Mouse (Mus musculus) liver, embryonic 15.5 days (tissue): ENCODE results near the gene Fbxo47. TPM values are rescaled to one million over a fixed set of nuclear protein-coding genes. Genes with fewer than 3 reads are reported as not detected.

Experiments used
- ATAC-seq: fragments of 200-750 bp; cut with Nextera tagmentation; 2 replicates; pipeline ENCODE4 v1.8.0; 2017; ENCODE audit warnings: moderate number of reproducible peaks, mild to moderate bottlenecking, moderate library complexity; ENCODE audit not compliant: insufficient read depth
- H3K27ac ChIP-seq: fragments of 300-500 bp; sonication (generic); replicated peaks from 2 replicates; pipeline ENCODE4 v1.5.1; 2015; ENCODE audit warnings: mild to moderate bottlenecking, inconsistent platforms
- H3K27me3 ChIP-seq: fragments of 300-500 bp; sonication (generic); 2 replicates; pipeline ENCODE4 v1.6.1; 2015; ENCODE audit warnings: mild to moderate bottlenecking, inconsistent platforms
- H3K36me3 ChIP-seq: fragments of 300-500 bp; sonication (generic); replicated peaks from 2 replicates; pipeline ENCODE4 v1.6.1; 2015; ENCODE audit warnings: moderate library complexity, mild to moderate bottlenecking, inconsistent platforms
- H3K4me1 ChIP-seq: fragments of 300-500 bp; sonication (generic); replicated peaks from 2 replicates; pipeline ENCODE4 v1.6.1; 2015; ENCODE audit warnings: inconsistent platforms
- H3K4me2 ChIP-seq: fragments of 300-500 bp; sonication (generic); 2 replicates; pipeline ENCODE4 v1.6.1; 2015; ENCODE audit warnings: moderate library complexity, mild to moderate bottlenecking, inconsistent platforms
- H3K4me3 ChIP-seq: fragments of 300-500 bp; sonication (generic); replicated peaks from 2 replicates; pipeline ENCODE4 v1.5.1; 2015; ENCODE audit warnings: mild to moderate bottlenecking, inconsistent platforms
- H3K9ac ChIP-seq: fragments of 300-500 bp; sonication (generic); 2 replicates; pipeline ENCODE4 v1.6.1; 2015; ENCODE audit warnings: moderate library complexity, mild to moderate bottlenecking, inconsistent platforms
- H3K9me3 ChIP-seq: fragments of 300-500 bp; sonication (generic); replicated peaks from 2 replicates; pipeline ENCODE4 v1.6.1; 2016; ENCODE audit warnings: inconsistent platforms
- WGBS: fragments of 180-500 bp; shearing (Covaris S2); methylation state at CpG from one replicate; pipeline ENCODE4 v1.1.7; 2015; ENCODE audit warnings: mixed read lengths; ENCODE audit not compliant: insufficient replicate concordance; 5-methylcytosine and 5-hydroxymethylcytosine counted together
- polyA plus RNA-seq: library from polyadenylated mRNA; unstranded; fragments of >200 nt; fragmentation: Nextera tagmentation; extraction: Ambion mirVana; gene quantifications from 2 replicates; pipeline ENCODE4 v1.2.1, GENCODE M21; 2015

Fbxo47 gene
- polyA plus RNA-seq, 1 experiment from 2014 or later = 0.44 TPM

DNA sequence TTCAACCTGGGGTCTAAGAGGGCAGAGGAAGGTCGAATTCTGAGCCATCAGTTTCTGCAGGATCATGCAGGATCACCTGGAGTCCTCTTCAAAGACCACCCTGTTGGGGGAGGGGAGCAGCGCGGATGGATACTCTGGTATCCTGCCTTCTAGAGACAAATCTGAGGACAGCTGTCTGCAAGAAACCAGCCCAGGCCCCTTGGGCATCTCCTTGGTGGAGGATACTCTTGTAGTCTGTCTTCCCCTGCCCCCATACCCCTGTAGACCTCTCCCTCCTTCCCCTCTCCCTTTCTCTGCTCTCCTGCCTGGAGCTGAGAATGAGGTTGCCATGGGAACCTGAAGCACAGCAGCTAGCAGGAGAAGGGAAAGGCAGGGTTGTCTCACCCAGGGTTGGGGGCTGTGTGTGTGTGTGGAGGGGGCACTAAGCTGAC, 71.4 kb downstream of the Fbxo47 start:
- H3K36me3 ChIP-seq = peaks cover 8% of the 10 kb centered on the region
- no peaks in the 10 kb centered on the region for H3K9me3 ChIP-seq
- H3K27me3 ChIP-seq = no peaks in the 10 kb centered on the region
- H3K4me3 ChIP-seq = no peak overlapping the region
- no peak overlapping the region for H3K9ac ChIP-seq
- no peak for ATAC-seq
- WGBS = 53% methylated on average over 3 of the region's 3 CpGs
- no peak overlapping the region for H3K4me2 ChIP-seq
- H3K27ac ChIP-seq = peak overlapping the region; percentile 33; the same call in 1 of the 2 replicates
- peaks cover 94% of the 10 kb centered on the region for H3K4me1 ChIP-seq

GRCm38 (mm10) chr11:97811569-97812362, 72.2 kb downstream of the Fbxo47 start:
- Histone ChIP-seq H3K4me3 (no peak overlapping the region), H3K36me3 (peaks cover 12% of the 10 kb centered on the region), H3K4me1 (peaks cover 88% of the 10 kb centered on the region), H3K27me3 (no peaks in the 10 kb centered on the region), H3K9ac (no peak overlapping the region), H3K4me2 (peak overlapping the region; percentile 23; the same call in 1 of the 2 replicates), H3K27ac (peak overlapping the region; percentile 41; the same call in 1 of the 2 replicates), H3K9me3 (no peaks in the 10 kb centered on the region)
- 62% methylated on average over 12 of the region's 13 CpGs for WGBS
- peak; percentile 37 for ATAC-seq

DNA sequence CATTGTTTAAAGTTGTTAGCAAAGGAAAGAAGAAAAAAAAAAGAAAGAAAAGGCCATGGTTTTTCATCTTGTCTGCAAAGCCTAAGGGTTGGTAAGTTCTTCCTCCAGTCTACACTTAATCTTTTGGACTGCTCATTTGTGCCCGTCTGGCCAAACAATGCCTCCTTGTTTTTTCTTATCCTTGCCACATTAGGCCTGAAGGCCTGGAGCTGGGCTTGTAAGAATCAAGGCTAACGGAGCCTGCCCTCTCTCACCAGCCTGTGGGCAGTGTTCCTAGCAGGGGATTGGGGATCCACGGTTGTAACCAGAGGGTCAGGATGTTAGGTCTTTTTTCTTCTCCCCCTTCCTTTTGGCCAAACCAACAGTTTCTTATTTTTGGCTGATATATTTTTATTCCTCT, 73.0 kb downstream of the Fbxo47 start:
- 57% methylated on average over 3 of the region's 3 CpGs for WGBS
- no peak for ATAC-seq
- no peak overlapping the region for H3K27ac ChIP-seq
- no peak overlapping the region for H3K4me3 ChIP-seq
- peaks cover 10% of the 10 kb centered on the region for H3K36me3 ChIP-seq
- H3K4me2 ChIP-seq = no peak overlapping the region
- no peaks in the 10 kb centered on the region for H3K27me3 ChIP-seq
- H3K9me3 ChIP-seq = no peaks in the 10 kb centered on the region
- H3K9ac ChIP-seq = no peak overlapping the region
- H3K4me1 ChIP-seq = peaks cover 87% of the 10 kb centered on the region

GRCm38 (mm10) chr11:97810356-97810755, 73.6 kb downstream of the Fbxo47 start:
- Histone ChIP-seq H3K4me2 (no peak overlapping the region), H3K9ac (no peak overlapping the region), H3K27ac (no peak overlapping the region), H3K4me3 (no peak overlapping the region), H3K9me3 (no peaks in the 10 kb centered on the region), H3K27me3 (no peaks in the 10 kb centered on the region), H3K36me3 (peaks cover 6% of the 10 kb centered on the region; the same call in 1 of the 2 replicates), H3K4me1 (peaks cover 87% of the 10 kb centered on the region)
- WGBS = 47% methylated on average over 7 of the region's 7 CpGs
- no peak for ATAC-seq

GRCm38 (mm10) chr11:97809235-97810121, 74.5 kb downstream of the Fbxo47 start:
- Histone ChIP-seq H3K27ac (peak overlapping the region; percentile 24; the same call in 1 of the 2 replicates), H3K4me1 (peaks cover 87% of the 10 kb centered on the region), H3K9me3 (no peaks in the 10 kb centered on the region), H3K36me3 (peaks cover 6% of the 10 kb centered on the region; the same call in 1 of the 2 replicates), H3K27me3 (no peaks in the 10 kb centered on the region), H3K4me3 (no peak overlapping the region), H3K4me2 (no peak overlapping the region), H3K9ac (no peak overlapping the region)
- WGBS = 52% methylated on average over 7 of the region's 7 CpGs
- no peak for ATAC-seq

GRCm38 (mm10) chr11:97808621-97809234, 75.2 kb downstream of the Fbxo47 start:
- peaks cover 88% of the 10 kb centered on the region for H3K4me1 ChIP-seq
- no peaks in the 10 kb centered on the region for H3K9me3 ChIP-seq
- no peak for ATAC-seq
- 56% methylated on average over 5 of the region's 5 CpGs for WGBS
- no peak overlapping the region for H3K4me2 ChIP-seq
- H3K4me3 ChIP-seq = no peak overlapping the region
- peaks cover 6% of the 10 kb centered on the region; the same call in 1 of the 2 replicates for H3K36me3 ChIP-seq
- H3K27me3 ChIP-seq = no peaks in the 10 kb centered on the region
- peak overlapping the region; percentile 24; the same call in 1 of the 2 replicates for H3K27ac ChIP-seq
- no peak overlapping the region for H3K9ac ChIP-seq

GRCm38 (mm10) chr11:97808093-97808492, 75.9 kb downstream of the Fbxo47 start:
- no peaks in the 10 kb centered on the region for H3K9me3 ChIP-seq
- no peak for ATAC-seq
- H3K4me2 ChIP-seq = no peak overlapping the region
- no peak overlapping the region for H3K4me3 ChIP-seq
- H3K4me1 ChIP-seq = peaks cover 88% of the 10 kb centered on the region
- peaks cover 6% of the 10 kb centered on the region; the same call in 1 of the 2 replicates for H3K36me3 ChIP-seq
- no peaks in the 10 kb centered on the region for H3K27me3 ChIP-seq
- H3K9ac ChIP-seq = no peak overlapping the region
- H3K27ac ChIP-seq = no peak overlapping the region
- 42% methylated on average over 2 of the region's 2 CpGs for WGBS

DNA sequence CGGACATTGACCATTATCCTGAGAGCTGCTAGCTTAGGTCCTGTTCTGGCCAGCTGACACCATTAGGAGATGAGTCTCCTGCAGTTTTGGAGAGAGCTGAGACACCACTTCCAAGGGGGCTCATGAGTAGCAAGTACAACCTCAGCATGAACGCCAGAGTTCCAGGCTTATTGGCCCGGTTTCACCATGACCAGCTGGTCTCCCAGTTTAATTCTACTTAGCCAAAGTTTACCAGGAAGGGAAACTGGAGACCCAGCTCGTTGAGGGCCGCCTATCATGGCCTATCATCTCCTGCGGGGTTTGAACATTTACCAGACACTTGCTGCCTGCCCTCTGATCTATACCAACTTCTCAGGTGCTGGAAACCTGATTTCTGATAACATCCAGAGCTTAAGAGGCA, 76.3 kb downstream of the Fbxo47 start:
- no peaks in the 10 kb centered on the region for H3K9me3 ChIP-seq
- no peak overlapping the region for H3K4me2 ChIP-seq
- no peak for ATAC-seq
- H3K27me3 ChIP-seq = no peaks in the 10 kb centered on the region
- peaks cover 6% of the 10 kb centered on the region; the same call in 1 of the 2 replicates for H3K36me3 ChIP-seq
- no peak overlapping the region for H3K9ac ChIP-seq
- H3K4me3 ChIP-seq = no peak overlapping the region
- no peak overlapping the region; the same call in 1 of the 2 replicates for H3K27ac ChIP-seq
- WGBS = 36% methylated on average over 6 of the region's 6 CpGs
- H3K4me1 ChIP-seq = peaks cover 88% of the 10 kb centered on the region

- H3K36me3 ChIP-seq = peaks cover 6% of the 10 kb centered on the region; the same call in 1 of the 2 replicates
- no peak overlapping the region for H3K4me2 ChIP-seq
- no peaks in the 10 kb centered on the region for H3K27me3 ChIP-seq
- H3K9ac ChIP-seq = no peak overlapping the region
- H3K27ac ChIP-seq = no peak overlapping the region
- H3K4me1 ChIP-seq = peaks cover 91% of the 10 kb centered on the region
- no peaks in the 10 kb centered on the region for H3K9me3 ChIP-seq
- ATAC-seq = no peak
- no peak overlapping the region for H3K4me3 ChIP-seq
- 72% methylated on average over 7 of the region's 7 CpGs for WGBS
Observed at GRCm38 (mm10) chr11:97806613-97806964, 77.4 kb downstream of the Fbxo47 start.

- Histone ChIP-seq H3K27me3 (peaks cover under 1% of the 10 kb centered on the region; the same call in 1 of the 2 replicates), H3K4me3 (no peak overlapping the region), H3K27ac (peak overlapping the region; percentile 45), H3K9ac (no peak overlapping the region), H3K9me3 (no peaks in the 10 kb centered on the region), H3K36me3 (peaks cover 6% of the 10 kb centered on the region; the same call in 1 of the 2 replicates), H3K4me1 (peaks cover 92% of the 10 kb centered on the region), H3K4me2 (no peak overlapping the region)
- WGBS = 54% methylated on average over 15 of the region's 15 CpGs
- no peak for ATAC-seq
Observed at GRCm38 (mm10) chr11:97805662-97806612, 78.0 kb downstream of the Fbxo47 start.
